Mouse (Mus musculus) urinary bladder, adult 18-20 months (tissue): ENCODE measurements at regions not wholly inside any gene's neighbourhood (a gene's known extent, or its start where the extent isn't known, plus 50 kb on each side); places are given as distances from the start of the nearest gene placed in this dataset.

Source experiments
- DNase-seq, 2 experiments: peaks; one replicate each; pipeline ENCODE4 v3.0.0; 2022; ENCODE audit warnings: low spot score in 2 of 2, mixed read lengths in 2 of 2

DNA sequence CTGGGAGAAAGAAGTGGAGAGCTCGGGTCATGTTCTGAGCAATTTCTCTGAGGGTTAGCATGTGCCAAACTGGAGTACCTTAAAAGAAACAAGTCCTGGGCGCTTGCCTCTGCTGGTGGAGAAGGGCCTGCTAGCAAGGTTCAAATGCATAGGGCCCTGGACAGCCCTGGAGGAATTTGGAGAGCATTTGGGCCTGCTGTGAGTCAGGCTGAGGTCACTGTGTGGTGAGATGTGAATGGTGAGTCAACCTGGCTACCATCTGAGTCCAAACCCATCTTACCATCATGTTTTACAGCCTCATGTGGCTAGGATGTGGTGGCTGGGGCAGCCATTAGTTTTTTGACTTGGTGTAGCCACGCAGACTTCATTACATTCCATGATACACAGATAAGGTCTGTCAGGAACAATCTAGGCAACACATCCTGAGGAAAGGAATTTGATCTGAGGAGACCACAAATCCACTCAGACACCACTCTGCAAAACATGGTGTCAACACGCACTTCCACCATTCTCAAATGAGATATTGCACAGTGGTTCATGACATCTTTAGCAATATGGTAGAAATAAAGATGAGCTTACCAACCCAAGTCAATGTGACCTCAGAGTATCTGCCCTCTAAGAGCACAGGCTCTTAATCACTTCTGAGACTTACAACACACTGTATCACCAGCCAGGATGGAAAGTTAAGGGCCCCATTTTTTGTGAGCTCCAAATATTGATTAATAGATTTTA is 83.1 kb downstream of the Thbs2 start:
- DNase-seq, result no peak

DNA sequence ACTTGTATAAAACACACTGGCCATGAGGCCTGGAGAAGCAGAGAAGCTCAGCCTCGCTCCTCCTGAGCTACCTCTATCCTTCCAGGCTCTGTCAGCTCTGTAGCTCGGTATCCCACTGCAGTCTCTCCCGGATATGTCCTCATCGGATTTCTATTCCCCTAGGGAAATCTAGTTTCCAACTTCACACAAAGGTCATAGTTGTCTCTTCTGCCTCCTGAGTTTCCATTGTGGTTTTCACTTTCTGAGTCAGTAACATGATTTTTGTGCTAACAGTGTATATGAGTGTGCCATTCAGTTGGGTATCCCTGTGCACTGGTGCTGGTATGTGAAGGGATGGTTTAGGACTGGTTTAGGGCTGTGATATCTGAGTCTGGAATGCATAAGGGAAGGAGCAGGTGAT is 85.2 kb downstream of the Thbs2 start:
- DNase-seq, result no peak

DNA sequence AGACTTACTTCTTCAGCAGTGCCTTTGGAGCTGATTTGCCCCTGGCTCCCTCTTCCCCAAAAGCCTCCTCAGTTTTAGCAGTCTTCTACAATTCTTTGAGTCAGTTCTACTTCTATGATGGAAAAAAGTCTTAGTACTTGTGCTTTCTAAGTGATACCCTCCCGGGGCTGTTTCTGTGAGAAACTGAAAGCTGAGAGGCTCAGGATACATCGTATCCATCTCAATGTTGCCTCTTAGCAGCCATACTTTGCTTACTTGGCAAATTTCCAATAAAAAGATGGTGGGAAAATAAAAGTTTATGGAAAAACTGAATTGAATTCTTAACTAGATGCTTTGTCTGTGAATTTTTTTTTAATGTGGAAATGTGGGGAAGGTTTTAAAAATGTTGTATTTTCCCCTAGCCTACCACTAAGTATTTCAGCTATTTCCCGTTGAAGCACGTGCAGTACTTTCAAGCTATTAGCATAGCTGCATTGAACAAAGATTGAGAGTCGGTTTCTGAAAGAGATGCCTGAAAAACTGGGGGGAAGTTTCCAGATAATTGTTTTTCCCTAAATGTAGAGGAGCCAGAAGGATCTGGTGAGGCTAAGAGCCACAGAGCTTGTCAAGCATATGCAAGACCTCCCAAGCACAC is 87.6 kb downstream of the Thbs2 start:
- no peak for DNase-seq

DNA sequence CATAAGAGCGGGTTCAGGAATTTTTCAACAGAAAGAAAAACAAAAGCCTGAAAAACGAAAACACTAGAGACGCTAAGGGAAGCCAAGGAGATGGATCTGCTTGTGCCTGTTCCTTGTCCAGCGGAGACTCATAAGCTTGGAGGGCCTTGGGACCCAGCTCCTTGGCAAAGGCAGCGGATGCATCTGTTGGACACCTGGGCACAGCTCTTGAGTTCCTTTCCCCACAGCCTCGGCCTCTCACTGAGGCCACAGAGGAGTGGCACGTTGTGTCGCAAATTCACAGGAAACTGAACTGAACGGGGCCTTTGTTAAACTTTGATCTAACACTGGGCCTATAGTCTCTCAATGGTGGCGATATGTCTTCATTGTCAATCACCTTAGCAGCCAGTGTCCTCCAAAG is 94.4 kb downstream of the Thbs2 start:
- no peak for DNase-seq

DNA sequence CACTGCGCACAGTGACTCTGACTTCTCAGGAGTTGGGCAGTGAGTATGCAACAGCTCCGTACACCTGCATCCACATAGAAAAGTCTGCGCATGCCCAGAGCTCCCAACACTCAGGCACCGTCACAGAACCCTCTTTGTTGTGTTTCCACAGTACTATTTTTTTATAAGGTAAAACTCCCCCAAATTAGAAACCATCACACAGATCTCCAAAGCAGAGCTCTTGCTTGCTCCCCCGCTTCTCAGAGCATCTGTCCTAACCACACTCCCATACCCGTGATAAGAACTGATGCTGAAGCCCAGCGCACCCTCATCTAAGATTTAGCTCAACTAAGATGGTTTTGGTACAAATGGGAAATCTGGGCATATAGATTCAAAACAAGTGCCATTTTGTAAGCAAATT is 97.6 kb downstream of the Thbs2 start:
- DNase-seq, result no peak

DNA sequence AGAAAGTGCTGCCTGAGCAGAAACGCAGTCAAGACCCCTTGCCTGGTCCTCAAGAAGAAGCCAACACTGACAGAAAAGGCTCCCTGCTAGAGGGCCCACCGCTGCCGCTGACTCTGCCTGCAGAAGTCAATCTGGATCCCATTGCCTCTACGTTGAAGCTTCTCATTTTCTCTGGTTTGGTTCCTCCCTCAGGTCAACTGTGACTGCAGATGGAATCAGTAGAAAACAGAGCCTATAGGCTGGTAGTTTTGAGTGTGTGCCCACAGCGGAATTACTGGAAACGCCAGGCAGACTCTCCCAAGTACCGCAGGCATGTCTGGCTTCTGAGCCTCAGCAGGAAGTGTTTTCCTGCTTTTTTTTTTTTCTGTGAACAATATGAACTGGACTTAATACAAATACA is 98.5 kb downstream of the Thbs2 start:
- DNase-seq, result no peak

DNA sequence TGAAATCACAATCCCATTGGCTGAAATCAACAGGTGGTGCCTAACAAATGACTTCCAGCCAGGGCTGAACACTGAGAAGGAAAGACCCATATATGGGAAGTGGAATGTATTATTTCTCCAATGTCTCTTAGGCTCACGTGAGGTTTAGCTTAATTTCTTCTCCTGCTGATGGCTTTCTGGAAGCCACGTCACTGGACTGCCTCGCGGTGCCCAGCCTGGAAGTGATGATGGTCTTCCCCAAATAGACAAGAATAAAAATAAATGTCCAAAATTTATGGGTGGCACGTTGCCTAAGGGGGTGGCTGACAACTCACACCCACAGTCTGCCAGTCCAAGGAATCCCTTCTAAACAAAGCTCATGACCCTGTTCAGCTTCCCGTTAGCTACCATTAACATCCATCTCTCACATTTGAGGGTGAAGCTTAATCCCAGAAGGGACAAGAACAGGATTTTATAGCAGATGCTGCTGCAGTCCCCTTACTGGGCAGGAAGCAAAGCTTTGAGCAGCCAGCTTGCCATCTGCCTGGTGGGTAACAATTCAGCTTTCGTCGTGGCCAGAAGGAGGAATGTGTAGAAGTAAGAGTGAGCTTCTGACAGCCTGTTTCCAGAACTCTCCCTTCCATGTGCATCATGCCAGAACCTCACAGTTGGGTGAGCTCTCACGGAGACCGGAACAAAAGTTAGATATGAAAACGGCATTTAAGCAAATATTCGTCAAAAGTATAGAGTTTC is 105.8 kb downstream of the Thbs2 start:
- DNase-seq, result no peak

DNA sequence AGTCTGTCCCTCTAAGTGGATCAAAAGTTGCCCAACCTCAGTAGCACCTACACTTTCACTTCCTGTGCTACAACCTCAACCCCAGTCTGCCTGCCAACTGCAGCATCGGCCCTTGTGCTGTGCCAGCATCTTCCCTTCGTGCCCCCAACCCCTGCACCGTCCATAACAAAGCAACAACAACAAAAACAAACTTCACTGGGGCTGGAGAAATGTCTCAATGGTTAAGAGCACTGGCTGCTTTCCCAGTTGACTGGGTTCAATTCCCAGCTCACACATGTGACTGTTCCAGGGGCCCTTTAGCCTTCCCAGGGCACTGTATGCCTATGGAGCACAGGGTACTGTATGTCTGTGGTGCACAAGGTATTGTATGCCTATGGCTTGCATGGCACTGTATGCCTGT is 114.4 kb downstream of the Thbs2 start:
- DNase-seq, result no peak

DNA sequence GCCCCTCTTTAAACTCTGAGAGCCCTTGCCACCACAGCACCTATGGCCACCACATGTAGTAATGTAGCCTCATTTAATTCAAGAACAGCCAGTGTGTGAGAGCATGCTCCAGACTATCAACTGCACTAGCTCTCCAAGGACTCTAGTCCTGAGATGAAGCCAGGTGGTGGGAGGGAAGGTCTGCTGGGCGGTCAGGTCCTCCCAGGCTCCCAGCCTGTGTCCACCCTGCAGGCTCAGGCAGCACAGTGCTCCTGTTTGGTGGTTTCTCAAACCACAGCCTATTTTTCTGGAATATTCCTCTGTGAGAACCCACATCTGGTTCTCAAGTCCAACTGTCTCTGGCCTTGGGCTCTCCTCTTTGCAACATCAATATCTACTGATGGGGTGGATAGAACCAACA is 115.3 kb downstream of the Thbs2 start:
- no peak for DNase-seq

DNA sequence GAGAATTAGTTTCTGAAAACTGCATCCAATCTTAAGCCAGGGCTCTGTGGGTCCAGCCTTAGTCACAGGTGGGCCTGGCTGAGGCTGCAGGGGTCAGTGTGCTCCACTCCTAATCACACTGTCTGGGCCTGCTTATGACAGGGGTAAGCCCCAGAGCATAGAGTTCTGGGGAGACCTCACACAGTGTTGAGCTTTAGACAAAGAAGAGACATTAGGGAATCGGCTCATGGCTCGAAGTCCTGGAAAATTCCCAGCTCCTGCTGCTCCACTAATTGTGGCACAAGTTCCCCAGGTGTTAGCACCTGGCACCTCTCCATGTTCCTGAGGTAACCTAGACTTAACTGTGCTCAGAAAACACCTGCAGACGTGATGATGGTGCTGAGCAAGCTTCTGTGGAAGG is 115.8 kb downstream of the Thbs2 start:
- DNase-seq, result no peak

DNA sequence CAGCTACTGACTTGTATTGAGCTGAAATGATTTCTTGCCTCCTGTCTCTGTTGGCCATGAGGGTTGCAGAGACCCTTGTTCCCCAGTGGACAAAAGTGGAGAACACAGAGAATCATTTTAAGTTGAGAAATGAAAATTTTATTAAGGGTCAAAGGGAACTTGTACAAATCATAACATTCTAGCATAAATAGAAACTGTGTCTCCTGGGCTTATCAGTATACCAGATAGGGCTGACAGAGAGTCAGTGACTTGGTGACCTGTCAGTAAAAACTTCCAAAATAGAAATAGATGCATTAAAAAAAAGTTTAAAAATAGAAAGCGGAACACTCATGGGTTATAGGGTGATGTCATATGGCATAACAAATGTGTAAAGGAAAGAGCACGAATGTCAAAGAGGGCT is 117.9 kb downstream of the Thbs2 start:
- no peak for DNase-seq

DNA sequence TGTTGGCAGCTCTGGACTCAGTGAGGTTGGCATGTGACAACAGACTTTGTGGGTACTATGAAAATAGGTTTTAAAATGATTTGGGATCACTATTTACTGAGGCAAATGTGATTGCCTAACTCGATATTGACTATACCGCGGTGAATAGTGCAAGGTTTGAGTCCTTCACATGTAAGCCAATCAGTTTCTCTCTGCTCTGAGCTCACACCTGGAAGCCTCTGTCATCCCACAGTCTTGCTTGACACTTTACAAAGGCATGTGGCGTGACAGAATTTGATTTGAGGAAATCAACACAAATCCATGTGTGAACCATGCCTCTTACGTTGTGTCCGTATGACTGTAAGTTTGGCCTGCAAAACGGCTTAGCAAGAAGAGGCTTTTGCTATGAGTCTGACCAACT is 122.9 kb downstream of the Thbs2 start:
- DNase-seq, result no peak

DNA sequence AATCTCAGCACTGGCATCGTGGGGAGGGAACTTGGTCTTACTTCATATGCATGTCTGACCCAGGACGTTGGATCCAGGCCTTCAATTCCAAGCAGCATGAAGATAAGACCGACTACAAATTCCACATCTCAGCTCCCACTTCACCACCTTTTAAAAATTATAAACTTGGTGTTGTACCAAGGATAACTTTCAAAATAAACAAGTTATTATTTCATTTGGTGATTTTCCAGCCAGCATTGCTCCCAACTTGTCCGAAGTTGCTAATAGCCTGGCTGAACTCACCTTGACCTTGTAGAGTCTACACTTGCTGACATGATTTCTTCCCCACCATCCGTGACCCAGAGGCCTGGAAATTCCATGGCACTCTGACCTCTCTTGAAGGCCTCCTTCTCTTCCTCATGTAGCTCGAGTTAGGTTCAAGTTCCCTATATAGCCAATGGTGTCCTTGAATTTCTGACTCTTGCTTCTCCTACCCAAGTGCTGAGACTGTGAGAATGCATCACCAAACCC is 123.7 kb downstream of the Thbs2 start:
- DNase-seq, result no peak

DNA sequence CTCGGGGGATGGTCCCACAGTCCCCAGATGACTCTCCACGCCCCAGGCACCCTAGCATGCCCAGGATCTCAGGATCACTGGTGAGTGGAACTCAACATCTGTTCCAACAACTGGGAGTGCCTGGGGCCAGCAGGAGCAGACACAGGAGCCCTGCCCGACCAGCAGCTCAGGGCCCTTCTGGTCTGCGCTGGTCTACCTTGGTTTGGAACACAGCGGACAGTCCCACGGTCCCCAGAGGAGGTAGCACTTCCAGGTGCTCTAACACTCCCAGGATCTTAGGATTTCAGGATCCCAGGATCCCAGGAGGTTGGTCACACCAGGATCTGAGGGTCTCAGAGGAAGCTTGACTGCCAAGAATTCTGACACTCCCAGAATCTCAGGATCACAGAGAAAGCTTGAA is 131.8 kb downstream of the Thbs2 start:
- DNase-seq, result no peak

DNA sequence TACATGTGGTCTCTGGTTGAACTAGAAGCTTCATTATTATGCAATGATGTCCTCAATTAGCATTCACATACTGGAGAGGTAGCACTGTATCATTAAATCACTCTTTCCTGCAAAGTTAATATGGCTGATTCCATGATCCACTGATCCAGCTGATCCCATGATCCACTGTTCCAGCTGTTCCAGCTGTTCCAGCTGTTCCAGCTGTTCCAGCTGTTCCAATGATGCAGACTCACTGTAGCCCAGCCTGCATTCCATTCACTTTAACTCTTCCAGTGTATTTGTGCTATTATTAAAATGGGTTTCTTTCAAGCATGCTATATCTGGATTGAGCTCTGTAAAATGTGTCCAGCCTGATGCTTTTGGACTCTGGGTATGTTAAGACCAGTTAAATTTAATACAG is 136.8 kb downstream of the Thbs2 start:
- no peak for DNase-seq

DNA sequence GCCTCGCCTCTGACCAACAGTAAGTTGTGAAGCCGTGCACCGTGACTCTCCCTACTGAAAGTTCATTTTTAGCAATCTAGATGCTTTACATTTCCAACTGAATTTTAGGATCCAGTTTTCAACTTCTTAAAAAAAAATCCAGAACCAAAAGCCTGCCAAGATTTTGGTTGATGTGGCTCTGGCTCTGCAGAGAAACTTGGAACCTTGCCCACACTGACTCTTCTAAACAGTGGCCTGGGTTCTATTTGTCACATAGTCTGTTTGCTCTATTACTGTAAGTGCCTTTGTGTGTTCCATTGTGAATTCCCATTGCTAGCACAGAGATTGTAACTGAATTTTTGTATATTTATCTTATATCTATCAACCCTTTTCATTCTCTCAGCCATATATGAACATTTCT is 140.8 kb downstream of the Thbs2 start:
- no peak for DNase-seq

DNA sequence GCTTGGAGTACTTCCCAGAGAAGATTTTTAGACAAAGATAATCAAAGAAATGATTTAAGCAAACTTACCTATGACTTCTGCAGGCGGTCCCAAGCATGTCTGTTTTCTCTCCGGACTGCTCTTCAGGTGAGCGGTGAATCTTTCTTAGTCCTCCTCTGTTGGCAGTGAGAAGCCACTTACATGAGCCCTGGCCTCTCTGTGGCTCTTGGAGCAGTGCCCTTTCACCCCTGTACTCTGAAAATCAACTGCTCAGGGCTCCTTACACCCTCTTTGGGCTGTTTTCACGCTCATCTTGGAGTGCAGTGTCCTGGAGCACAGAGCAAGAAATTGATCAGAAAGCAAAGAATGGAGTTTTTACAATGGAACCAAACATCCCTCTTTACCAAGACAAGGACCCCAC is 142.0 kb downstream of the Thbs2 start:
- no peak for DNase-seq

DNA sequence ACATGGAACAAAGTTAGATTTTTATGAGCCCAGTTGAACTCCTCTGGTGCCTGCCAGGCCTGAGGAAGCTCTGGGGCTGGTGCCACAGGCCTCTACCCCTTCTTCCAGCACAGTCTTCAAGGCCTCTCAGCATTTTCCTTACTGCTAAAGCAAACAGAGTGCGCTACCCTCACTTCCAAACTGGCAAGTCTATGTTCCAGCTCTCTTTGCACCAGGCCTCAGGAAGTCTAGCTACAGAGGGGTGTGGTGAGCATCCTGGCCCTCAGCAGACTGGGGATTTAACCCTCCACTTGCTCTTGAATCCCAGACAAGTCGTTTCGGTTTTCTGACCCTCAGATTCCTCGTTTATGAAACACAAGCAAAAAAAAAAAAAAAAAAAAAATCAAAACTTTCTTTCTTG is 142.4 kb downstream of the Thbs2 start:
- DNase-seq, result no peak

DNA sequence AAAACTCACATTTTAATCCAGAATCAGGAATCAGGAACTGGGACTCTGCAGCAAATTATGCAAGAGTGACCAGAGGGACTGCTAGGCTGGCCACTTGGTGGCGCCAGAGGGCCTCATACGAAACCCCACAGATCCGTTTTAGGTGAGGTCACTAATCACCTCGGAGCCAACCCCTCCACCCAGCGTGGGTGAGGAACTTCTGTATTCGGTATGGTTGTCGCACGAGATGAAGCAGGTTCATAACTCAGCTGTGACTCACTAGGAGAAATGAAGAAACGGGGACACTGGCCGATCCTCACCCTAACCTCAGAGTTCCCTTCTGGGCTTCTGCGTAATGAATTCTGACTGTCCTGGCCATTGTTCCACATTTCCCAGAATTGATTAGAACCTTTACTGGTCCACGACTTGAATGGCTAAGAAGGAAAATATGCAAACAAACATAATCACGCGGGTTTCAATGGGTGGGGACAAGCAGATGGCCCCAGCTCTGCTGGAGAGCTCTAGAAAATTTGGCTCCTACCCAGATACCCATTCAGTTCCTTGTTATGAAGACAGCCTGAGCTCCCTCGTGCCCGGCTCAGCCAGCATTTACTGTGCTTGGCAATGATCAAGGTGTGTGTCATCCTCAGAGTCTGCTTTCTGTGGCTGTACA is 148.1 kb downstream of the Thbs2 start:
- peak; percentile 71 to 79 for DNase-seq

DNA sequence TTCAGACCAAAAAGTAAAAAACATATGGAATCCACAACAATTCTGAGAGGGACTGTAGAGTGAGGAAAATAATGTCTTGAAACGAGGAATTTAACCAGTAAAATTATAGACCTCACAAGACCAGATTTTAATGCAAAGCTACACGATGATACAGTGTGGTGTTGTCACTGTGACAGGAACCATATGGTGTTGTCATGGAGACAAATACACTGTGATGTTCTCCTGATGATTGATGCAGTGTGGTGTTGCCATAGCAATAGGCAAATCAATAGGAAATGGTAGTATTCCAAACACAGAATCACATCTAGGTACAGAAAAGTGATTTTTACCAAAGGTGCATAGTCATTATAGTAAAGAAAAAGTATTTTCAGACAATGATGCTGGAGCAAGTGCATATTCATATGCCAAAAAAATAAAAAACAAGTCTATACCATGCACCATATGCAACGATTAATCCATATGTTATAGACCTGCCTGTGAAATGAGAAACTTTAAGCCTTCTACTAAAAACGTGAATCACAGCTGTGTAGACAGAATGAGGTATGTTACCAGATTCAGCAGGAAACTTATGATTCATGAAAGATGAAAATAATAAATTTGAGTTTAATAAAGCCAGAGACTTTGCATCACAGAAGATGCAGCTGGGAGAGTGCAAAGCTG is 149.6 kb downstream of the Thbs2 start:
- DNase-seq, result no peak

DNA sequence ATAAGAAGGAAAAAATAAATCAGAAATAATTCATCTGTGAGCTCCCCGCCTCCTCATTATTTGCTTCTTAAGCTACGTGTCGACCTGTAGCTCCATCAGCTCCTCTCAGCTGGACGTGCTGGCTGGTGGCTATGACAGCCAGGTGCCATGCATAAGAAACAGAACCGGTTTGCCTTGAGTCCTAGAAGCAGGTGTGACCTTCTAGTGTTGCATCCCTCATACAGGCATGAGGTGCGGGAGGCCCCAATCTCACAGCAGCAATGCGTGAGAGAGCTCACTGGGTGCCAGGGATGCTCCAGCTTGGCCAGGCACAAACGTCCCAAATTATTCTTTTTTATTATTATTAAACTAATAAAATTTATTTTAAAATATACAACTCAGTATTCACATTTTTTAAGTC is 153.0 kb downstream of the Thbs2 start:
- DNase-seq, result no peak
